Mouse (Mus musculus): ENCODE results near the gene Pask. TPM values are rescaled to one million over a fixed set of nuclear protein-coding genes. Genes with fewer than 3 reads are reported as not detected.

The Pask gene
- polyA plus RNA-seq, 1 experiment from 2014 or later, result 10.8 TPM

DNA sequence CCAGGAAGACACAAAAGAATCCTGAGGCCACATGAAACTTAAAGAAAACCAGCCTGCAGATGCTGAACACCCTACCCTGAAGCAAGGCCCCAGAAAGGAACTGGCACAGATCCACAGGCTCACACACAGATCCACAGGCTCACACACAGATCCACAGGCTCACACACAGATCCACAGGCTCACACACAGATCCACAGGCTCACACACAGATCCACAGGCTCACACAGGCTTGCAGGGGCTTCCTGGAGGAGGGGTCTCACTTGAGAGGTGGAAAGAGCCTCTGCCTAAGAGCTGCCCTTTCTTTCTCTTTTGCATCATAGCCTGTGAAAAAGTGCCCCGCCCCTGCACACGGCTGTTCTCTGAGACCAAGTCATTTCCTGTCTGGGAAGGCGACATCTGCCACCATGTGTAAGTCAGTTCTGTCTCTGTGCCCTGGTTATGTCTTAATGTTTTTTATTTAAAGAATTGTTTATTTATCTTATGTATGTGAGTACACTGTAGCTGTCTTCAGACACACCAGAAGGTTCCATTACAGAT, 53.5 kb downstream of the Pask start:
- H3K9me3 ChIP-seq (replicated peaks), result no peaks in the 10 kb centered on the region
- no peak overlapping the region for H3K4me2 ChIP-seq
- H3K27me3 ChIP-seq (replicated peaks), result no peaks in the 10 kb centered on the region
- H3K4me3 ChIP-seq, result no peak overlapping the region
- no peaks in the 10 kb centered on the region for H3K4me1 ChIP-seq (replicated peaks)
- no peak for ATAC-seq (ENCODE audit: insufficient number of reproducible peaks, low FRiP score)
- no peaks in the 10 kb centered on the region for H3K36me3 ChIP-seq
- WGBS, result 57% methylated on average over 3 of the region's 3 CpGs
- H3K9ac ChIP-seq, result no peak overlapping the region
- H3K27ac ChIP-seq (ENCODE audit: poor library complexity, severe bottlenecking), result no peak overlapping the region

DNA sequence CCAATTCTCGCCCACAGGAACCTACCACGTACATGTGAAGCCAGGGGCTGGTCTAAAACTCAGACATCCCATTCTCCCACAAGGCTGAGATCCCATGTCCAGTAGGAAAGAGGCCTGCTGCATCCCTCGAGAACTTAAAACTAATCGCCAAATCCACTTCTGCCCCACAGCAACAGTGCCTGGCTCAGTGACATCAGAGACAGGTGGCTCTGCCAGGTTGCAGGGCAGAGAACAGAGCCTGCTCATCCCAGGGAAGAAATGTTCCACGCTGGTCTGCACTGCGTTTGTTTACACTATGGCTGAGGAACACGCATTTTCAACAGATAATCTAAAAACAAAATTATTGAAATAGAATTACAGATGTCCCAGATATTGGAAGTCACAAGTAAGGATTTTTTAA, 66.2 kb downstream of the Pask start:
- H3K9ac ChIP-seq, result no peak overlapping the region
- peaks cover 2% of the 10 kb centered on the region; the same call in 1 of the 2 replicates for H3K27me3 ChIP-seq (replicated peaks)
- no peaks in the 10 kb centered on the region for H3K4me1 ChIP-seq (replicated peaks)
- H3K36me3 ChIP-seq, result peaks cover 6% of the 10 kb centered on the region; the same call in 1 of the 2 replicates
- no peak overlapping the region for H3K4me2 ChIP-seq
- ATAC-seq (ENCODE audit: insufficient number of reproducible peaks, low FRiP score), result no peak
- WGBS, result 71% methylated on average over 7 of the region's 7 CpGs
- H3K27ac ChIP-seq (ENCODE audit: poor library complexity, severe bottlenecking), result no peak overlapping the region
- no peak overlapping the region for H3K4me3 ChIP-seq
- H3K9me3 ChIP-seq (replicated peaks), result no peaks in the 10 kb centered on the region

DNA sequence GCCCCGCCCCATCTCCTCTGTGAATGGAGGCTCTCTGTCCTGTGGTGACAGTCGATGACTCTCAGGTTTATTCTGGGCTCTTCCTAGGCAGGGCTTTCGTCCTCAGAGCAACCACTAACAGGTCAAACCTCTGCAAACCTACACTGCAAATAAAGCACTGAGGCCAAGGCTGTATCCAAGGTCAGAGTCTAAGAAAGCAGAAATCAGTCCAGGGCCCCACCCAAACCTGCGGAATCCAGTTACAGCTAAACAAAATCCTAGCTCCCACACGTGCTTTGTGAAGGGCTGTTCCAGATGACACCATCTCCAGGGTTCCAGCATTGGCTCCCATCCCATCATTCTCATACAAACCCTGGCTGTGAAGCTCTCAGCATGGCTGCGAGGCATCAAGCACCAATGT, 67.7 kb downstream of the Pask start:
- WGBS, result 70% methylated on average over 6 of the region's 6 CpGs
- no peak overlapping the region for H3K27ac ChIP-seq (ENCODE audit: poor library complexity, severe bottlenecking)
- peaks cover 10% of the 10 kb centered on the region; the same call in 1 of the 2 replicates for H3K27me3 ChIP-seq (replicated peaks)
- no peaks in the 10 kb centered on the region for H3K4me1 ChIP-seq (replicated peaks)
- H3K4me3 ChIP-seq, result no peak overlapping the region
- ATAC-seq (ENCODE audit: insufficient number of reproducible peaks, low FRiP score), result no peak
- H3K9ac ChIP-seq, result no peak overlapping the region
- H3K9me3 ChIP-seq (replicated peaks), result no peaks in the 10 kb centered on the region
- peaks cover 6% of the 10 kb centered on the region; the same call in 1 of the 2 replicates for H3K36me3 ChIP-seq
- H3K4me2 ChIP-seq, result no peak overlapping the region

DNA sequence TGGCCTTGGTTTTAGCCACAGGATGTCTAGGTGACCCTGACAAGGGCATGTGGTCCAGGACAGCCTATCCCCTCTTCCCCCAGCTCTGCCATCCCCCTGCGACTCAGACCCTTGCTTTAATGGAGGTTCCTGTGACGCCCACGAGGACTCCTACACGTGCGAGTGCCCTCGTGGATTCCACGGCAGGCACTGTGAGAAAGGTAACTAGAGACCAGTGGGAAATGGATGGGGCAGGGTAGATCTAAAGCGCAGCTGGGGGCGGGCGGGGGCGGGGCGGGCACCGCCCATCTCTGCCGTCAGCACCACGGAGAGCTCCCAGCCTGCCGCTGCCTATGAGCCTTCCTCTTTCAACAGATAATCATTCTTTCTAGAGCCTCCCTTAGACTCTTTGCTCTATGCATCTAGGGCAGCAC, 70.9 kb downstream of the Pask start:
- Histone ChIP-seq H3K4me2 (no peak overlapping the region), H3K9me3 (replicated peaks) (no peaks in the 10 kb centered on the region), H3K36me3 (peaks cover 6% of the 10 kb centered on the region; the same call in 1 of the 2 replicates), H3K4me3 (no peak overlapping the region), H3K9ac (no peak overlapping the region), H3K27me3 (replicated peaks) (peaks cover 13% of the 10 kb centered on the region; the same call in 1 of the 2 replicates), H3K4me1 (replicated peaks) (no peaks in the 10 kb centered on the region), H3K27ac (ENCODE audit: poor library complexity, severe bottlenecking) (no peak overlapping the region)
- WGBS, result 3% methylated on average over 16 of the region's 16 CpGs
- no peak for ATAC-seq (ENCODE audit: insufficient number of reproducible peaks, low FRiP score)

DNA sequence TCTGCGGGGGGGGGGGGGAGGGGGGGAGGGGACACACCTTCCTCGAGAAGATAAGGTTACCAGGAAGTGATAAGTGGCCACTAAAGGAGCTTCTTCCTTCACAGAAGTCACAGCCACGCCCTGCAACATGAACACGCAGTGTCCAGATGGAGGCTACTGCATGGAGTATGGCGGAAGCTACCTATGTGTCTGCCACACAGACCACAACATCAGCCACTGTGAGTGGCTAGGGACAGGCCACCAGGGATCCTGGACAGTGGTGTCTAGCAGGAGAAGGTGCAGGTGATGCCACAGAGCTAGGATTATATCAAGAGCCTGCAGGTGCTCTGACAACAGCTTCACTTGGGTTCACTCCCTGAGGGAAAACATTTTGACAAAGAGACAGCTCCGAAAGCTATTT, 71.5 kb downstream of the Pask start:
- Histone ChIP-seq H3K4me1 (replicated peaks) (no peaks in the 10 kb centered on the region), H3K9ac (no peak overlapping the region), H3K27me3 (replicated peaks) (peaks cover 13% of the 10 kb centered on the region; the same call in 1 of the 2 replicates), H3K4me2 (no peak overlapping the region), H3K27ac (ENCODE audit: poor library complexity, severe bottlenecking) (no peak overlapping the region), H3K36me3 (peaks cover 6% of the 10 kb centered on the region; the same call in 1 of the 2 replicates), H3K4me3 (no peak overlapping the region), H3K9me3 (replicated peaks) (no peaks in the 10 kb centered on the region)
- WGBS, result 66% methylated on average over 6 of the region's 6 CpGs
- ATAC-seq (ENCODE audit: insufficient number of reproducible peaks, low FRiP score), result no peak

DNA sequence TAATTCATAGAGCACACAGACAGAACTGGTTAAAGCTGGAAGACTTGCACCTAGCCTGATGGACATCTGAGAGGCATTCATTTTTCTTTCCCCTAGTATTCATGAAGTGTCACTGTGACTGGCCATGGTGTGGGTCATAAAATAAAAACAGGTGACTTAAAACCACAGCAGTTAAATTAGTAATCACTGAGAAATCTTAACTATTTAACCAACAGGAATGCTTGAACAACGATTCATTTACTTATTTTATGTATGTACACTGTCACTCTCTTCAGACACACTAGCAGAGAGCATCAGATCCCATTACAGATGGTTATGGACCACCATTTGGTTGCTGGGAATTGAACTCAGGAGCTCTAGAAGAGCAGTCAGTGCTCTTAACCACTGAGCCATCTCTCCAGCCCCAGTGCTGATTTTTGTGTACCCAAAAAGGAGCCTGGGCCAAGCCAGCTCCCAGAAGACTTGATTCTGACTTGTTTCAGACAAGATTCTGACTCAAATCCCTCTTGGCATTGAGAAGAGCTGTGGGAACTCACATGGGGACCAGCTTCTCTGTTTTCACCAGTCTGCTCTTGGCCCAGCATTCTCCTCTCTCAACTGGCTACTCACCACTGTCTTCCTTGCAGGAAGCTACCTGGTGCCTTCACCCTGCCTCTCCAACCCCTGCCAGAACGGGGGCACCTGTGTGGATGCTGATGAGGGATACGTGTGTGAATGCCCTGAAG, 72.6 kb downstream of the Pask start:
- Histone ChIP-seq H3K4me2 (no peak overlapping the region), H3K4me1 (replicated peaks) (no peaks in the 10 kb centered on the region), H3K9ac (no peak overlapping the region), H3K9me3 (replicated peaks) (no peaks in the 10 kb centered on the region), H3K27ac (ENCODE audit: poor library complexity, severe bottlenecking) (no peak overlapping the region), H3K36me3 (peaks cover 6% of the 10 kb centered on the region; the same call in 1 of the 2 replicates), H3K27me3 (replicated peaks) (0 out of 2 replicates have a peak, but pooled peaks cover 13% of the 10 kb centered on the region), H3K4me3 (no peak overlapping the region)
- WGBS, result 64% methylated on average over 3 of the region's 3 CpGs
- ATAC-seq (ENCODE audit: insufficient number of reproducible peaks, low FRiP score), result no peak

DNA sequence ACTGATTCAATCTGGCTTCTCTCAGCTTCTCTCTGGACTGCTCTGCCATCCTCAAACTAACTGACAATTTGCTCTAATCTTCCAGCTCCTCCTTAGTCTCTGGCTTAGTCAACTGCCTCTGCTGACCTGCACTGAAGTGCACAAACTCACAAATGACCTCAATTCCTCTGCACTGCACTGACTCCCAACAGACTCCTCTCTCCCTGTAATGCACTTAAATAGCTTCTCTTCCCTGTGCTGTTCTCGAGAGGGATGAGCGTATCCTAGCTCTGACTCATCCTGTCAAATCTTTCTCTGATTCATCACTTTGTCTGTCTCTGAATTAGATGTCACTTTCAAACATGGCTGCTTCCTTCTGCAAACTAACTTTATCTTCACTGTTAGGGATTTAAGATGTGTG, 75.0 kb downstream of the Pask start:
- Histone ChIP-seq H3K4me3 (no peak overlapping the region), H3K27ac (ENCODE audit: poor library complexity, severe bottlenecking) (no peak overlapping the region), H3K27me3 (replicated peaks) (0 out of 2 replicates have a peak, but pooled peaks cover 13% of the 10 kb centered on the region), H3K9ac (no peak overlapping the region), H3K9me3 (replicated peaks) (no peaks in the 10 kb centered on the region), H3K4me2 (no peak overlapping the region), H3K4me1 (replicated peaks) (no peaks in the 10 kb centered on the region), H3K36me3 (no peaks in the 10 kb centered on the region)
- no peak for ATAC-seq (ENCODE audit: insufficient number of reproducible peaks, low FRiP score)
- 78% methylated on average over 2 of the region's 2 CpGs for WGBS

DNA sequence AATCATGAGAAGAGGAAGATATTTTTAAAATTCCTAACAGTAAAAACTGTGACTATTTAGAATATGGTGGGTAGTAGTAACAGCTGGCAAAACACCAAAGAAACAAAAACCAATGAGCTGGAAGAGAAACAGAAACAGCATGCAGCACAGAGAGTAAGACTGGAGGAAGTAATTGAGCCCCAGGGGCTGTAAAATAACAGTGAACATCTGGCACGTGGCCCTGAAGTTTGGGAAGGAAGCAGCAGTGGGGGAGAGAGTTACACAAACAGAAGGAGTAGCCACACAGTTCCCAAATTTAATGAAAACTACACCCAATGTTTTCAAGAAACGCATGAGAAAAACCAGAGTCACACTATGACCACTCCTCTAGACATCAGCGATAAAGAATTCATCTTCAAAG, 76.1 kb downstream of the Pask start:
- no peak overlapping the region for H3K9ac ChIP-seq
- no peaks in the 10 kb centered on the region for H3K4me1 ChIP-seq (replicated peaks)
- H3K9me3 ChIP-seq (replicated peaks), result no peaks in the 10 kb centered on the region
- H3K27me3 ChIP-seq (replicated peaks), result 0 out of 2 replicates have a peak, but pooled peaks cover 13% of the 10 kb centered on the region
- H3K4me3 ChIP-seq, result no peak overlapping the region
- ATAC-seq (ENCODE audit: insufficient number of reproducible peaks, low FRiP score), result no peak
- H3K4me2 ChIP-seq, result no peak overlapping the region
- H3K27ac ChIP-seq (ENCODE audit: poor library complexity, severe bottlenecking), result no peak overlapping the region
- no peaks in the 10 kb centered on the region for H3K36me3 ChIP-seq
- WGBS, result 35% methylated on average over 3 of the region's 3 CpGs

Small RNAs within 50 kb of the gene (microRNA-seq; reads per million reads assigned to microRNA genes)
- gene Mir6345, result not detected
- not detected for gene Mir6901
- gene Mir6902, result 1.2 reads per million

Other genes starting within 250 kb of the Pask start
- gene Kif1a, start 241.5 kb downstream of the Pask start, polyA plus RNA-seq (2016; fragmentation: Nextera tagmentation; extraction: Ambion mirVana), result 7.4 and 7.7 TPM in 2 replicates
- gene Agxt, start 208.2 kb downstream of the Pask start, polyA plus RNA-seq (2016; fragmentation: Nextera tagmentation; extraction: Ambion mirVana), result not detected in 2 replicates
- not detected in 2 replicates for gene 2310007B03Rik, start 182.5 kb downstream of the Pask start, polyA plus RNA-seq (2016; fragmentation: Nextera tagmentation; extraction: Ambion mirVana)
- 0.11 and 0.17 TPM in 2 replicates for gene Crocc2, start 174.8 kb downstream of the Pask start, polyA plus RNA-seq (2016; fragmentation: Nextera tagmentation; extraction: Ambion mirVana)
- gene Sned1, start 107.6 kb downstream of the Pask start, polyA plus RNA-seq (2016; fragmentation: Nextera tagmentation; extraction: Ambion mirVana), result 7.2 and 8.1 TPM in 2 replicates
- gene Mterf4, start 37.6 kb downstream of the Pask start, polyA plus RNA-seq (2016; fragmentation: Nextera tagmentation; extraction: Ambion mirVana), result 20.2 and 20.7 TPM in 2 replicates
- 59.6 and 65.9 TPM in 2 replicates for gene Ppp1r7, start 628 bp downstream of the Pask start, polyA plus RNA-seq (2016; fragmentation: Nextera tagmentation; extraction: Ambion mirVana)
- gene Ano7, start 30.4 kb upstream of the Pask start, polyA plus RNA-seq (2016; fragmentation: Nextera tagmentation; extraction: Ambion mirVana), result 0.27 and 1.2 TPM in 2 replicates
- gene Hdlbp, start 135.3 kb upstream of the Pask start, polyA plus RNA-seq (2016; fragmentation: Nextera tagmentation; extraction: Ambion mirVana), result 166 and 168 TPM in 2 replicates
- 4.2 and 5.4 TPM in 2 replicates for gene Farp2, start 168.6 kb upstream of the Pask start, polyA plus RNA-seq (2016; fragmentation: Nextera tagmentation; extraction: Ambion mirVana)

Data from heart, embryonic 12.5 days (tissue).